Mouse (Mus musculus) megakaryocyte, embryonic 14.5 days (primary cell): ENCODE results near the gene Med22. TPM values are rescaled to one million over a fixed set of nuclear protein-coding genes. Genes with fewer than 3 reads are reported as not detected.

ENCODE experiments used
- H3K27me3 ChIP-seq: replicated peaks from 2 replicates; pipeline ENCODE3; 2012; ENCODE audit warnings: inconsistent platforms
- H3K36me3 ChIP-seq: replicated peaks from 2 replicates; pipeline ENCODE3; 2012; ENCODE audit warnings: low read length, inconsistent platforms, mixed read lengths
- H3K4me1 ChIP-seq: 2 replicates; pipeline ENCODE4 v1.6.1; 2012; ENCODE audit warnings: inconsistent platforms
- H3K4me3 ChIP-seq: replicated peaks from 2 replicates; pipeline ENCODE3; 2012; ENCODE audit warnings: moderate library complexity, mild to moderate bottlenecking, inconsistent platforms
- H3K9me3 ChIP-seq: 2 replicates; pipeline ENCODE4 v1.6.1; 2012; ENCODE audit warnings: inconsistent platforms
- FLI1 ChIP-seq: IDR thresholded peaks from 2 replicates; pipeline ENCODE4 v1.6.1; 2012; ENCODE audit warnings: low read length, inconsistent platforms, mixed read lengths
- GATA1 ChIP-seq: IDR thresholded peaks from 3 replicates; pipeline ENCODE4 v1.6.1; 2012; ENCODE audit warnings: mixed read lengths, low read length, inconsistent platforms, borderline replicate concordance
- polyA plus RNA-seq: library from polyadenylated mRNA; stranded (reverse); fragments of >175 nt; gene quantifications from 2 replicates; pipeline ENCODE4 v1.2.3, GENCODE M21; 2012; ENCODE audit warnings: low replicate concordance; ENCODE audit not compliant: insufficient read depth

The Med22 gene
- polyA plus RNA-seq, 1 experiment = 29.1 TPM

GRCm38 (mm10) chr2:26878571-26878970 lies 31.9 kb downstream of the Med22 start:
- no peaks in the 10 kb centered on the region for H3K27me3 ChIP-seq
- peaks cover 24% of the 10 kb centered on the region for H3K9me3 ChIP-seq
- TF ChIP-seq GATA1 (no peak), FLI1 (no peak)
- no peaks in the 10 kb centered on the region for H3K36me3 ChIP-seq
- no peak overlapping the region for H3K4me3 ChIP-seq
- no peaks in the 10 kb centered on the region for H3K4me1 ChIP-seq

GRCm38 (mm10) chr2:26870666-26871065 lies 39.8 kb downstream of the Med22 start:
- Histone ChIP-seq H3K36me3 (no peaks in the 10 kb centered on the region), H3K27me3 (peaks cover 24% of the 10 kb centered on the region), H3K4me1 (peaks cover 5% of the 10 kb centered on the region), H3K9me3 (peaks cover 3% of the 10 kb centered on the region; the same call in 1 of the 2 replicates), H3K4me3 (no peak overlapping the region)
- TF ChIP-seq FLI1 = no peak
- no peak for TF ChIP-seq GATA1

GRCm38 (mm10) chr2:26864879-26865278 lies 45.6 kb downstream of the Med22 start, which contains the start of gene Abo:
Gene Abo, minus strand, starts transcription at chr2:26864979.
- H3K4me3 ChIP-seq = no peak within 1 kb of the TSS

GRCm38 (mm10) chr2:26862856-26863255 lies 47.6 kb downstream of the Med22 start:
- Histone ChIP-seq H3K4me3 (no peak overlapping the region), H3K9me3 (peaks cover 3% of the 10 kb centered on the region; the same call in 1 of the 2 replicates), H3K4me1 (peaks cover 4% of the 10 kb centered on the region; the same call in 1 of the 2 replicates), H3K27me3 (peaks cover 20% of the 10 kb centered on the region), H3K36me3 (no peaks in the 10 kb centered on the region)
- TF ChIP-seq FLI1 = no peak
- TF ChIP-seq GATA1 = no peak

More at GRCm38 (mm10) chr2:26864879-26865278, 45.6 kb downstream of the Med22 start, which contains the start of gene Abo:
- H3K27me3 ChIP-seq = peaks cover 28% of the 10 kb centered on the region
- peaks cover 8% of the 10 kb centered on the region for H3K4me1 ChIP-seq
- no peaks in the 10 kb centered on the region for H3K36me3 ChIP-seq
- H3K9me3 ChIP-seq = peaks cover 3% of the 10 kb centered on the region; the same call in 1 of the 2 replicates
- no peak for TF ChIP-seq GATA1
- no peak for TF ChIP-seq FLI1

Other genes starting within 250 kb of the Med22 start
- gene Lcn4, start 239.4 kb downstream of the Med22 start, polyA plus RNA-seq = not detected in 2 replicates
- not detected in 2 replicates for gene Abo, start 45.7 kb downstream of the Med22 start, polyA plus RNA-seq
- 6.2 and 13.6 TPM in 2 replicates for gene Surf6, start 7.8 kb downstream of the Med22 start, polyA plus RNA-seq
- gene Rpl7a, start 87 bp upstream of the Med22 start, polyA plus RNA-seq = 873 and 5,014 TPM in 2 replicates
- gene Surf2, start 5.7 kb upstream of the Med22 start, polyA plus RNA-seq = 3.6 and 5.9 TPM in 2 replicates
- 14.4 and 22.6 TPM in 2 replicates for gene Surf1, start 5.9 kb upstream of the Med22 start, polyA plus RNA-seq
- gene Surf4, start 23.3 kb upstream of the Med22 start, polyA plus RNA-seq = 144 and 194 TPM in 2 replicates
- gene Stkld1, start 23.4 kb upstream of the Med22 start, polyA plus RNA-seq = 0.03 TPM in 1 of 2 replicates, not detected in the other
- 35.7 TPM in 1 of 2 replicates, not detected in the other for gene Rexo4, start 53.7 kb upstream of the Med22 start, polyA plus RNA-seq
- gene Adamts13, start 62.7 kb upstream of the Med22 start, polyA plus RNA-seq = not detected in 2 replicates
- 7.0 and 8.3 TPM in 2 replicates for gene Cacfd1, start 99.2 kb upstream of the Med22 start, polyA plus RNA-seq
- gene Slc2a6, start 117.3 kb upstream of the Med22 start, polyA plus RNA-seq = 7.2 and 15.1 TPM in 2 replicates
- not detected in 2 replicates for gene Mymk, start 161.5 kb upstream of the Med22 start, polyA plus RNA-seq
- not detected in 2 replicates for gene Adamtsl2, start 168.7 kb upstream of the Med22 start, polyA plus RNA-seq
- gene Fam163b, start 231.8 kb upstream of the Med22 start, polyA plus RNA-seq = not detected in 2 replicates